Mouse (Mus musculus) brown adipose tissue, adult 24 weeks (tissue): ENCODE results near the gene Olfr1080. TPM values are rescaled to one million over a fixed set of nuclear protein-coding genes. Genes with fewer than 3 reads are reported as not detected.
"Not testable (repeated sequence)": the region's sequence is repeated elsewhere in the genome, so short reads cannot be mapped to it uniquely, and the experiment has no call there.

Experiments used
- H3K27ac ChIP-seq: fragments of 200-500 bp; replicated peaks from 2 replicates; pipeline ENCODE4 v1.5.1; 2012; ENCODE audit warnings: low read depth, mild to moderate bottlenecking, low read length
- H3K4me1 ChIP-seq: fragments of 200-500 bp; 2 replicates; pipeline ENCODE4 v1.6.1; 2012; ENCODE audit warnings: low read length, mixed read lengths; ENCODE audit not compliant: control insufficient read depth, insufficient read depth, insufficient read length
- H3K4me3 ChIP-seq: fragments of 200-500 bp; 2 replicates; pipeline ENCODE4 v1.5.1; 2012; ENCODE audit warnings: low read depth, mild to moderate bottlenecking, low read length, moderate library complexity; ENCODE audit not compliant: insufficient read depth
- polyA plus RNA-seq: library from polyadenylated mRNA; stranded (reverse); fragments of >200 nt; gene quantifications from 2 replicates; pipeline ENCODE4 v1.2.4, GENCODE M21; 2012; ENCODE audit not compliant: missing spikeins, insufficient read depth, insufficient read length

Olfr1080 gene
- polyA plus RNA-seq, result not detected in 2 replicates

- H3K4me1 ChIP-seq, H3K27ac ChIP-seq, H3K4me3 ChIP-seq: not testable (repeated sequence)
These were observed at the start of gene Olfr1080 for GRCm38 (mm10) chr2:86558135-86558534. TSS of gene Olfr1080 (minus strand) at chr2:86558235.

GRCm38 (mm10) chr2:86598866-86599265, 40.8 kb upstream of the Olfr1080 start, which contains the start of gene Olfr1082:
TSS of gene Olfr1082 (minus strand) at chr2:86598966.
- H3K4me1 ChIP-seq, H3K27ac ChIP-seq, H3K4me3 ChIP-seq: not testable (repeated sequence)

GRCm38 (mm10) chr2:86542380-86542779, 15.7 kb downstream of the Olfr1080 start, which contains the start of gene Olfr1079:
TSS of gene Olfr1079 (minus strand) at chr2:86542480.
- Histone ChIP-seq H3K27ac (no peak within 1 kb of the TSS), H3K4me1 (no peaks in the 10 kb centered on the region), H3K4me3 (no peak within 1 kb of the TSS)

- H3K4me1 ChIP-seq, result no peaks in the 10 kb centered on the region
These were observed 27.0 kb downstream of the Olfr1080 start for GRCm38 (mm10) chr2:86530991-86531390.

GRCm38 (mm10) chr2:86508161-86508560, 49.9 kb downstream of the Olfr1080 start, which contains the start of gene Olfr1076:
TSS of gene Olfr1076 (plus strand) at chr2:86508461.
- Histone ChIP-seq H3K27ac (no peak within 1 kb of the TSS), H3K4me3 (no peak within 1 kb of the TSS), H3K4me1 (no peaks in the 10 kb centered on the region)

More at GRCm38 (mm10) chr2:86530991-86531390, 27.0 kb downstream of the Olfr1080 start:
- Histone ChIP-seq H3K27ac (no peak overlapping the region), H3K4me3 (no peak overlapping the region)

Other genes with a start within 250 kb of the Olfr1080 start
- gene Olfr1053, start 243.0 kb downstream of the Olfr1080 start, polyA plus RNA-seq, result not detected in 2 replicates
- not detected in 2 replicates for gene Olfr1054, start 222.8 kb downstream of the Olfr1080 start, polyA plus RNA-seq
- not detected in 2 replicates for gene Olfr1055, start 208.0 kb downstream of the Olfr1080 start, polyA plus RNA-seq
- gene Olfr1056, start 195.8 kb downstream of the Olfr1080 start, polyA plus RNA-seq, result not detected in 2 replicates
- not detected in 2 replicates for gene Olfr1057, start 179.8 kb downstream of the Olfr1080 start, polyA plus RNA-seq
- not detected in 2 replicates for gene Olfr1058, start 169.7 kb downstream of the Olfr1080 start, polyA plus RNA-seq
- not detected in 2 replicates for gene Olfr1061, start 144.2 kb downstream of the Olfr1080 start, polyA plus RNA-seq
- gene Olfr1062, start 131.5 kb downstream of the Olfr1080 start, polyA plus RNA-seq, result not detected in 2 replicates
- gene Olfr1065, start 107.6 kb downstream of the Olfr1080 start, polyA plus RNA-seq, result not detected in 2 replicates
- not detected in 2 replicates for gene Olfr1066, start 102.0 kb downstream of the Olfr1080 start, polyA plus RNA-seq
- gene Olfr228, start 70.8 kb downstream of the Olfr1080 start, polyA plus RNA-seq, result not detected in 2 replicates
- gene Olfr1076, start 49.8 kb downstream of the Olfr1080 start, polyA plus RNA-seq, result not detected in 2 replicates
- gene Olfr1079, start 15.8 kb downstream of the Olfr1080 start, polyA plus RNA-seq, result not detected in 2 replicates
- not detected in 2 replicates for gene Olfr1082, start 40.7 kb upstream of the Olfr1080 start, polyA plus RNA-seq
- not detected in 2 replicates for gene Olfr1084, start 81.5 kb upstream of the Olfr1080 start, polyA plus RNA-seq
- gene Olfr1085, start 103.8 kb upstream of the Olfr1080 start, polyA plus RNA-seq, result not detected in 2 replicates
- not detected in 2 replicates for gene Olfr1086, start 121.9 kb upstream of the Olfr1080 start, polyA plus RNA-seq
- not detected in 2 replicates for gene Olfr1087, start 140.2 kb upstream of the Olfr1080 start, polyA plus RNA-seq
- gene Olfr1089, start 175.5 kb upstream of the Olfr1080 start, polyA plus RNA-seq, result not detected in 2 replicates
- gene Olfr1090, start 200.8 kb upstream of the Olfr1080 start, polyA plus RNA-seq, result not detected in 2 replicates
- not detected in 2 replicates for gene Olfr1093, start 224.2 kb upstream of the Olfr1080 start, polyA plus RNA-seq